Comparison of ENCODE assay signal across 8 mouse cellular contexts in the genomic region with DNA sequence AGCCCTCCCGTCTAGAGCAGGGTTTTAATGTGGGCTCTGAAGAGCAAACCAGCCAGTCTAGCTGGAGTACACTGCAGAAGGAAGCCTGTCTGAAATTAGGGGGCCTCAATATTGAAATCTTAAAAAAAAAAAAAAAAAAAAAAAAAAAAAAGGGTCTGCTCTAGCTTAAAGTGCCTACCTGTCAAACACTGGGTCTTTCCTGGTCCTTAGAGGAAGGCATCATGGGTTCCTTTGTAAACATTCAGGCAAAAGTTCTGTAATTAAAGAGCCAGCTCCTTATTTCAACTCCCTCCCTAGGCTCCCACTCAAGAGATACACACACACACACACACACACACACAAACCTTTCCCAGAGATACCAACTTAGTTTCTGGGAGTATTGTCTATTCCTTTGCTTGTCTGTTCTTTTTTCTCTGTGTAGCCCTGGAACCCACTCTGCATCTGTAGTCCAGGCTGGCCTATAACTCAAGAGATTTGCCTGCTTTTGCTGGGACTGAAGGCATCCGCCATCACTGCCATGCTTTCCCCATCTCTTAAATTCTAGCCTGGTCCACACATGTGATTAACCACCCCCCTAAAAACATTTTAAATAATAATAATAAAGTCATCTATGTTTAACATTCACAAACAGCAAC. TPM values are rescaled to one million over a fixed set of nuclear protein-coding genes. Genes with fewer than 3 reads are reported as not detected.
DNase-seq lines count a peak whose midpoint lies in the region; ATAC-seq and TF ChIP-seq lines count a peak whose summit lies in the region.

No protein-coding gene starts in this region.

- H3K4me3 ChIP-seq in kidney, postnatal 0 days (replicated peaks; ENCODE audit: low read depth, low read length): peak overlapping the region; percentile 78
- peak overlapping the region; percentile 93 for H3K4me3 ChIP-seq in embryonic facial prominence, embryonic 14.5 days (ENCODE audit: low read depth, low read length)
- peak overlapping the region; percentile 98 for H3K4me3 ChIP-seq in hindbrain, postnatal 0 days (ENCODE audit: low read length)
- peak overlapping the region; percentile 100 for H3K4me3 ChIP-seq in myocyte

- no peaks in the 10 kb centered on the region for H3K36me3 ChIP-seq in kidney, postnatal 0 days (ENCODE audit: insufficient read depth, low read length)
- H3K36me3 ChIP-seq in embryonic facial prominence, embryonic 14.5 days (ENCODE audit: control insufficient read depth, insufficient read depth, low read length): no peaks in the 10 kb centered on the region
- no peaks in the 10 kb centered on the region for H3K36me3 ChIP-seq in hindbrain, postnatal 0 days (ENCODE audit: insufficient read depth, low read length)
- H3K36me3 ChIP-seq in myocyte (ENCODE audit: control insufficient read depth, insufficient read depth): no peaks in the 10 kb centered on the region

- DNase-seq in kidney, postnatal 0 days (ENCODE audit: low spot score): no peak
- DNase-seq in kidney, postnatal 36 days: no peak
- DNase-seq in embryonic facial prominence, embryonic 14.5 days (ENCODE audit: low spot score): no peak
- DNase-seq in hindbrain, postnatal 0 days (ENCODE audit: low spot score): peak; percentile 21
- no peak for DNase-seq in urinary bladder, postnatal 36 days (ENCODE audit: low spot score in 2 of 2)
- DNase-seq in embryo, embryonic 10.5 days (ENCODE audit: low spot score): no peak
- no peak for DNase-seq in embryo, embryonic 9.5 days (ENCODE audit: extremely low spot score)

- no peak for TF ChIP-seq CTCF in kidney, postnatal 0 days (IDR thresholded peaks at IDR 0.05; ENCODE audit: low read depth)
- TF ChIP-seq CTCF in hindbrain, postnatal 0 days (IDR thresholded peaks at IDR 0.05; ENCODE audit: low read depth): no peak

- H3K9ac ChIP-seq in kidney, postnatal 0 days (ENCODE audit: low read depth, low read length): 0 out of 2 replicates have a peak overlapping the region, but pooled peaks have one; percentile 94
- H3K9ac ChIP-seq in embryonic facial prominence, embryonic 14.5 days (ENCODE audit: low read depth, low read length): peak overlapping the region; percentile 52
- H3K9ac ChIP-seq in hindbrain, postnatal 0 days (replicated peaks; ENCODE audit: low read length): peak overlapping the region; percentile 100; the same call in 1 of the 2 replicates

- TF ChIP-seq POLR2A in myocyte (IDR thresholded peaks at IDR 0.05; ENCODE audit: insufficient read length, low read depth): peak; percentile 36

- H3K4me2 ChIP-seq in kidney, postnatal 0 days (ENCODE audit: low read length): peak overlapping the region; percentile 83
- H3K4me2 ChIP-seq in embryonic facial prominence, embryonic 14.5 days (ENCODE audit: low read depth, low read length): peak overlapping the region; percentile 91
- peak overlapping the region; percentile 93 for H3K4me2 ChIP-seq in hindbrain, postnatal 0 days (ENCODE audit: low read depth, low read length)
- peak overlapping the region; percentile 76 for H3K4me2 ChIP-seq in myocyte (ENCODE audit: low read depth)

- H3K9me3 ChIP-seq in kidney, postnatal 0 days (replicated peaks; ENCODE audit: low read length): no peaks in the 10 kb centered on the region
- H3K9me3 ChIP-seq in embryonic facial prominence, embryonic 14.5 days (ENCODE audit: control insufficient read depth, low read length): no peaks in the 10 kb centered on the region
- no peaks in the 10 kb centered on the region for H3K9me3 ChIP-seq in hindbrain, postnatal 0 days (ENCODE audit: low read length)

- H3K27ac ChIP-seq in kidney, postnatal 0 days: peak overlapping the region; percentile 76
- H3K27ac ChIP-seq in embryonic facial prominence, embryonic 14.5 days (replicated peaks; ENCODE audit: low read depth, low read length): peak overlapping the region; percentile 59
- H3K27ac ChIP-seq in hindbrain, postnatal 0 days: peak overlapping the region; percentile 76

- WGBS in kidney, postnatal 0 days: 51% methylated on average over 2 of the region's 2 CpGs
- 41% methylated on average over 2 of the region's 2 CpGs for WGBS in embryonic facial prominence, embryonic 14.5 days
- WGBS in hindbrain, postnatal 0 days: 35% methylated on average over 2 of the region's 2 CpGs

- H3K79me2 ChIP-seq in myocyte (ENCODE audit: control insufficient read depth, insufficient read depth): peaks cover 35% of the 10 kb centered on the region

- H3ac ChIP-seq in myocyte (ENCODE audit: control insufficient read depth, insufficient read length): no peak overlapping the region

- no peaks in the 10 kb centered on the region for H3K27me3 ChIP-seq in kidney, postnatal 0 days (ENCODE audit: insufficient read depth, low read length)
- no peaks in the 10 kb centered on the region for H3K27me3 ChIP-seq in embryonic facial prominence, embryonic 14.5 days (replicated peaks; ENCODE audit: control insufficient read depth, insufficient read depth, low read length)
- no peaks in the 10 kb centered on the region for H3K27me3 ChIP-seq in hindbrain, postnatal 0 days (ENCODE audit: insufficient read depth, low read length)
- no peaks in the 10 kb centered on the region for H3K27me3 ChIP-seq in myocyte (ENCODE audit: control insufficient read depth, insufficient read depth, insufficient read length)

- no peak for ATAC-seq in kidney, postnatal 0 days (replicated peaks; ENCODE audit: low FRiP score, low read depth)
- ATAC-seq in embryonic facial prominence, embryonic 14.5 days (ENCODE audit: low read depth): no peak
- ATAC-seq in hindbrain, postnatal 0 days: no peak

- peaks cover 7% of the 10 kb centered on the region for H3K4me1 ChIP-seq in kidney, postnatal 0 days (replicated peaks; ENCODE audit: insufficient read depth, low read length)
- H3K4me1 ChIP-seq in embryonic facial prominence, embryonic 14.5 days (ENCODE audit: control insufficient read depth, insufficient read depth, low read length): peaks cover 28% of the 10 kb centered on the region
- peaks cover 19% of the 10 kb centered on the region; the same call in 1 of the 2 replicates for H3K4me1 ChIP-seq in hindbrain, postnatal 0 days (ENCODE audit: insufficient read depth, low read length)

TF ChIP-seq in myocyte, 11 proteins besides CTCF, POLR2A, EP300 and RAD21:
- TF ChIP-seq REST (IDR thresholded peaks at IDR 0.05; ENCODE audit: insufficient read depth, insufficient read length) (no peak), POLR2AphosphoS2 (IDR thresholded peaks at IDR 0.05; ENCODE audit: insufficient read length, low read depth) (peak; percentile 51)

RNA-seq across cellular contexts. Expression of gene Rhob, which starts 3.0 kb away (rescaled TPM):
- polyA plus RNA-seq in kidney, postnatal 0 days (2015; fragmentation: Nextera tagmentation; extraction: Ambion mirVana): 48.3 and 53.6 TPM in 2 replicates
- 72.8 and 76.8 TPM in 2 replicates for polyA plus RNA-seq in embryonic facial prominence, embryonic 14.5 days (2014; fragmentation: Nextera tagmentation; extraction: Ambion mirVana)
- total RNA-seq in hindbrain, postnatal 0 days (2014; rRNA removed): 356 and 385 TPM in 2 replicates
- polyA plus RNA-seq in hindbrain, postnatal 0 days (2015; fragmentation: Nextera tagmentation; extraction: Ambion mirVana): 71.4 and 71.7 TPM in 2 replicates
- 415 TPM for polyA plus RNA-seq in myocyte (2012; fragmentation: generic; extraction: Trizol)
